Mouse (Mus musculus) embryo, embryonic 11.5 days (tissue): ENCODE results near the gene Xndc1.
"Not testable (repeated sequence)": the region's sequence is repeated elsewhere in the genome, so short reads cannot be mapped to it uniquely, and the experiment has no call there.

Experiments used
- DNase-seq: peaks from one replicate; pipeline ENCODE4 v3.0.0-alpha.2; 2012; ENCODE audit warnings: low read depth, low spot score

The Xndc1 gene

GRCm38 (mm10) chr7:102065046-102065891 lies at the start of gene Xndc1, which contains the start of the genes Rnf121 and Xntrpc:
TSS of gene Xndc1 (plus strand) at chr7:102065511.
TSS of gene Rnf121 (minus strand) at chr7:102065469.
TSS of gene Xntrpc (plus strand) at chr7:102065713.
- peak; percentile 81 for DNase-seq

- no peak for DNase-seq
Measured at GRCm38 (mm10) chr7:102016936-102017335, 48.4 kb upstream of the Xndc1 start.

- no peak for DNase-seq
Measured at GRCm38 (mm10) chr7:102017452-102017851, 47.9 kb upstream of the Xndc1 start.

GRCm38 (mm10) chr7:102018034-102018433 lies 47.3 kb upstream of the Xndc1 start:
- DNase-seq: no peak

- no peak for DNase-seq
Measured at GRCm38 (mm10) chr7:102018590-102018989, 46.7 kb upstream of the Xndc1 start, which contains the start of gene Il18bp. TSS of gene Il18bp (minus strand) at chr7:102018690.

GRCm38 (mm10) chr7:102019362-102019761 lies 45.9 kb upstream of the Xndc1 start:
- DNase-seq: no peak

DNA sequence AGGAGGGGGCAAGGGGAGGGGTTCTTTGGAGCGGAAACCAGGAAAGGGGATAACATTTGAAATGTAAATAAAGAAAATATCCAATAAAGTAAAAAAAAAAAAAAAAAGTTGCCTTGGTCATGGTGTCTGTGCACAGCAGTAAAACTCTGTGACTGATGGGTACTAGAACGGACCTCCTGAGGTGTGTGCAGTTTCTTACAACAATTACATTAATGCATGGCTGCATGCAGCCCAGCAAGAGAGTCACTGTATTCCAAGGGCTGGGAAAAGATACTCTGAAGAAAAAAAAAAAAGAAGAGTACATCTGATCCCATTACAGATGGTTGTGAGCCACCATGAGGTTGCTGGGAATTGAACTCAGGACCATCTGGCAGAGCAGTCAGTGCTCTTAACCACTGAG lies 44.4 kb upstream of the Xndc1 start:
- DNase-seq: not testable (repeated sequence)

DNA sequence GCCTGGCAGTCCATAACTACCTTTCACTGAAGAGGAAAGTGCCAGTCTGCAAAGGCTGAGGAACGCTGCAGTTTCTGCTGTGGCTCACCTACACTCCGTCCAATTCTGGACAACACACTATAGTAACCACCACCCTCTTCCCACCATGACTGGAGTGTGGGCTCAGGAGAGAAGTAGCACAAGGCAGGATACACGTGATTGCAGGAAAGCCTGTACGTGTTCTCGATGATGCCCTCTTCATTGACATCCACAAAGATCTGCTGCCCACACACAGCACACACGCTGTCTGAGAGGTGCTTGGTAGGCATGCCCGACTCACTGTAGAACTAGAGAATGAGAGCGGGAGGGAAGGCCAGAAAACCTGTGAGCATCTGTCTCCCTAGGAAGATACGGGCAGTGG lies 41.5 kb upstream of the Xndc1 start:
- DNase-seq: no peak

DNA sequence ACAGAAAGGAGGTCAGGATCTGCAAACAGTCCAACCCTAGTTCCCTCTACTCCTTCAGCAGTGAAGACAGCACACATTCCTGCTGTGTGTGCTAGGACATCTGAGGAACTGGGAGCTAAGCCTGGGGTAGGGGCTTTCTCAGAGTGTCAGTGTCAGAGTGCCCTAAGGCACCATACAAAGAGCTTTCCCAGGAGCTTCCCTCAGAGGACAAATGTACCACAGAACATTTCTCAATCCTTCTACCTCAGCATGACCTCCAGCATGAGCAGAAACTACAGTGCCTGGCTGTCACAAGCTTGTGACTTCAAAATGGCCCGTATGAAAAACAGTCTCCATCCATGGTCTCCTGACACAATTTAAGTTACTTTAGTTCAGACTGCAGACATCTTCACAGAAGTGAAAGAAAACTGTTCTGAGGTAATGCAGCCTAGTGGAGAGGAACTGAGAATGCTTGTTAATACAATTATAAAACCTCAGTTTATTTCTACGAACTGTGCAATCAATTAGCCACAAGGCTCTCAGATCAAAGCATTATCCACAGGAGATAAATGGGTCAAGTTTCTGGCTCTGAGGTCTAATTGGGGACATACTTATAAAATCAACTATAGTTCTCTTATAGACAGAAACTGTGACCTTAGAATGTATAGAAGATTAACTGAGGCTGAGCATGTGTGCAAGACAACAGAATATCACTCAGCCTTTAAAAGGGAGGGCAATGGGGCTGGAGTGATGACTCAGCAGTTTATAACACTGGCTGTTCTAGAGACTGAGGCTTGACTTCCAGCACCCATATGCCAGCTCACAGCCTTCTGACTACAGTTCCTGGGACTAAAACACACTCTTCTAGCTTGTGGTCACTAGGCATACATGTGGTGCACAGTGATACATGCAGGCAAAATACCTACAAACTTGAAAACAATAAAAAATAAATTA lies 39.9 kb upstream of the Xndc1 start:
- no peak for DNase-seq

GRCm38 (mm10) chr7:102034904-102035303 lies 30.4 kb upstream of the Xndc1 start:
- no peak for DNase-seq

DNA sequence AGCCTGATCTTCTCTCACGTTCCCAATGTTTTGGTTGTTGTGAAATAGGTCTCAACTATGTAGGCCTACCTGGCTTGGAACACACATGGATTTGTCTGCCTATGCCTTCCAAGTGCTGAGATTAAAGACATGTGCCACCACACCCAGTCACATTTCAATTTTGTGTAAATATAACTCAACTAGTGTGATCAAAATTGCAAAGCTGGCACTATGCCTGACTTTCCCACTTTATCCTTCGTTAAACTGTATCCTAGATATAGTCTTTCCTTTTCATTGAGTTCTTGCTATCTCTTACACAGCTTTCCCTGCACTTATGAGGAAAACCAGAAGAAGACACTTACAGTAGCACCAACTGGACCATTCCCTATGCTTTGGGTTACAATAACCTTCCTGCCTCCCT lies 29.8 kb upstream of the Xndc1 start:
- DNase-seq: no peak

GRCm38 (mm10) chr7:102037318-102037717 lies 28.0 kb upstream of the Xndc1 start:
- DNase-seq: no peak

- no peak for DNase-seq
Measured at GRCm38 (mm10) chr7:102042314-102042713, 23.0 kb upstream of the Xndc1 start.

DNA sequence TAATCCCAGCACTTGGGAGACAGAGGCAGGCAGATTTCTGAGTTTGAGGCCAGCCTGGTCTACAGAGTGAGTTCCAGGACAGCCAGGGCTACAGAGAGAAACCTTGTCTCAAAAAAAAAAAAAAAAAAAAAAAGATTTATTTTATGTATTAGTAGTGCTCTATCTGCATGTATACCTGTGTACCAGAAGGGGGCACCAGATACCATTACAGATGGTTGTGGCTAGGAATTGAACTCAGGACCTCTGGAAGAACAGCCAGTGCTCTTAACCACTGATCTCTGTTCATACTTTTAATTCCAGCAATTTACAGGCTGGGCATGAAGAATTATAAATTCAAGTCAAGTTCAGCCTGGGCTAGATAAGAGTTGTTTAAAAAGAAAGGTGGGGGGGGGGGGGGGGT lies 16.8 kb upstream of the Xndc1 start:
- not testable (repeated sequence) for DNase-seq

DNA sequence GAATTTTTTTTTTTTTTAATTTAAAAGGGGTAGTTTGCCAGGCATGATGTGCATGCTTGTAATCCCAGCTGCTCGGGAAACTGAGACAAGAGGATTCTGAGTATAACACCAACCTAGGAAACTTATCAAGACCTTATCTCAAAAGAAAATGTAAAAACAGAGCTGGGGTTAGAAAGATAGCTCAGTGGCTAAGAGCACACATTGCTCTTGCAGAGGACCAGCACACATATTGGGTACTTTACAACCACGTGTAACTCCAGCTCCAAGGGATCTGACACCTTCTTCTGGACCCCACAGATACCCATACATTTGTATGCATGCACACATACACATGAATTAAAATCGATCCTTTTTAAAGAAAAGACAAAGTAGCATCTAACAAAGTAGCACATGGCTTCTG lies 4.0 kb upstream of the Xndc1 start:
- no peak for DNase-seq

GRCm38 (mm10) chr7:102062203-102062602 lies 3.1 kb upstream of the Xndc1 start:
- DNase-seq: no peak

- DNase-seq: no peak
Measured at GRCm38 (mm10) chr7:102063891-102064290, 1.4 kb upstream of the Xndc1 start.

- DNase-seq: no peak
Measured at GRCm38 (mm10) chr7:102064655-102065045, 661 bp upstream of the Xndc1 start.

DNA sequence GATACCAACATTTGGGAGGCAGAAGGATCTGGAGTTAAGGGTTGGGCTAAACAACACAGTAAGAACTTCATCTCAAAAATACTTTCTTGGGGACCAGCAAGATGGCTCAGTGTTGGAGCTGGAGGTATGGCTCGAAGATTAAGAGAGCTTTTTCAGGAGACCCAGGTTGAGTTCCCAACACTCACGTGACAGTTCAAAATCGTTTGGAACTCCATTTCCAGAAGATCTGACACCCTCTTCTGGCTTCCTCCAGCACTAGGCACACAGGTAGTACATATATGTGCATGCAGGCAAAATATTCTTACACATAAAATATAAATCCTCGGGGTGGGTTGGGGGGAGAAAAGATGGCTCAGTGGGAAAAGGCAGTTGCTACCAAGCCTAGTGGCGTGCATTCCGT lies 1.1 kb downstream of the Xndc1 start:
- DNase-seq: no peak

- no peak for DNase-seq
Measured at GRCm38 (mm10) chr7:102076714-102077296, 11.5 kb downstream of the Xndc1 start.

DNA sequence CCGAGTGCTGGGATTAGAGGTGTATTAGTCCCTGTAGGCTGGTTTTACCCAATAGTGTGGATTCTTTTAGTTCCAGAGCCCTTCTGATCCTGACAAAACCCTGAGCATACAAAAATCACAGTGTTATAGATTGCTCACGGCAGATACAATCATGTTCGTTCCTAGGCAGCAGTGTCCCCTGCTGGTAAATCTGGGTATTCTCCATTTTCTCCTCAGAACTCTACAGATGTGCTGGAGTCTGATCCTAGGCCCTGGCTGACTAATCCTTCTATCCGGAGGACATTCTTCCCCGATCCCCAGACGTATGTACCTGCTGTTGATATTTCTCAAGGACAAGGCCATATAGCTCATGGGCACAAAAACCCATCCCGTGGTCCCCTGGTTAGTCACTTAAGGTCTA lies 13.2 kb downstream of the Xndc1 start:
- no peak for DNase-seq

DNA sequence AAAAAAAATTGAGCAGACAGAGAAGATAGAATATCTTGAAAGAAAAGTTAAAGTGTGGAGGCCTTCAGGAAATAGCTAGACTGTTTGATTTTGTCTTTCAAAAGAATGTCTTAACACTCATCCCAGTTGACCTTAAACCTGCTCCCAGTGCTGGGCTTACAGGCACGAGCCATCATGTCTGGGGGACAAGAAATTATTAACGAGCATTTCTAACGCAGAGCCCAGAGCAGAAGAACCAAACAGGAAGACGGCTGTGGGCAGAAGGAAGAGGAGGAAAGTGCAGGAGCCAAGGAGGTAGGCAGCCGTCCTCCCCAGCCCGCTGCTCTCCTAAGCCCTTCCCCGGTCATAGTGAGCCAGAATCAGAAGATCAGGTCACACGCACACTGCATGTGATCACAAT lies 15.0 kb downstream of the Xndc1 start:
- no peak for DNase-seq
